Mouse (Mus musculus) liver, embryonic 14.5 days (tissue): Measurements from ENCODE around the gene Edf1.

Experiments used
- CTCF ChIP-seq: IDR thresholded peaks from 2 replicates; pipeline ENCODE4 v1.5.1; 2016; ENCODE audit warnings: antibody characterized with exemption, low read depth, control low read depth
- EP300 ChIP-seq: IDR thresholded peaks from 2 replicates; pipeline ENCODE4 v1.6.1; 2016; ENCODE audit warnings: antibody characterized with exemption, low read depth

GRCm38 (mm10) chr2:25549021-25549991 is 8.3 kb upstream of the Edf1 start:
- no peak for TF ChIP-seq CTCF
- no peak for TF ChIP-seq EP300
